Mouse (Mus musculus) lung, postnatal 0 days (tissue): Measurements from ENCODE around the gene Mrvi1.

Source experiments
- CTCF ChIP-seq: IDR thresholded peaks from 2 replicates; pipeline ENCODE4 v1.5.1; 2016; ENCODE audit warnings: antibody characterized with exemption, mild to moderate bottlenecking
- EP300 ChIP-seq: IDR thresholded peaks from 2 replicates; pipeline ENCODE4 v1.6.1; 2016; ENCODE audit warnings: antibody characterized with exemption, mild to moderate bottlenecking, control low read depth

- TF ChIP-seq CTCF (no peak), EP300 (no peak)
These were observed 134.9 kb downstream of the Mrvi1 start for GRCm38 (mm10) chr7:110847321-110847720.
